Comparison of ENCODE assay signal across 16 mouse cellular contexts in genomic region chr5:3386731-3387087, GRCm38 (mm10). TPM values are rescaled to one million over a fixed set of nuclear protein-coding genes. Genes with fewer than 3 reads are reported as not detected.
DNase-seq lines count a peak whose midpoint lies in the region; ATAC-seq and TF ChIP-seq lines count a peak whose summit lies in the region.
"Had no signal": no experiment of that assay in that cellular context is flagged by ENCODE, and none has a peak within 500 bp of the region (broad histone marks: within the 10 kb centered on the region; RNA-seq: fewer than 3 reads in every experiment).

No protein-coding gene starts in this region.

- peak overlapping the region; percentile 58 for H3K27ac ChIP-seq in heart, embryonic 16.5 days (ENCODE audit: low read length)
- H3K27ac ChIP-seq in lung, embryonic 15.5 days = no peak overlapping the region
- H3K27ac ChIP-seq in ES-E14 (ENCODE audit: insufficient read depth, low read depth, low read length, poor library complexity, severe bottlenecking) = peak overlapping the region; percentile 51; the same call in 1 of the 2 replicates
- H3K27ac ChIP-seq in brown adipose tissue, adult 24 weeks (replicated peaks; ENCODE audit: low read depth, low read length) = 0 out of 2 replicates have a peak overlapping the region, but pooled peaks have one; percentile 18
- H3K27ac ChIP-seq: embryonic facial prominence, embryonic 12.5 days; layer of hippocampus, adult 2 months; limb, embryonic 10.5 days; liver, embryonic 13.5 days had no signal

- intact Hi-C loops in heart, postnatal 14 days (cut with DNase I) = no loop called here

- 40% methylated on average over 4 of the region's 4 CpGs for WGBS in heart, embryonic 16.5 days
- 36% methylated on average over 4 of the region's 4 CpGs for whole genome bisulfite sequencing in lung, embryonic 15.5 days
- 32% methylated on average over 4 of the region's 4 CpGs for WGBS in lung, adult 2 months

- DNase-seq in heart, postnatal 14 days = no peak
- no peak for DNase-seq in lung, adult 2 months
- peak; percentile 80 for DNase-seq in ES-E14 (ENCODE audit: low read depth, low spot score)
- no peak for DNase-seq in yolk sac, embryonic 10.5 days (ENCODE audit: low spot score)
- DNase-seq: adrenal gland, postnatal 14 days; cerebellum, adult 8-10 months; kidney, postnatal 10 days; liver, embryonic 13.5 days; thymus, postnatal 4 days had no signal

- no peaks in the 10 kb centered on the region for H3K9me3 ChIP-seq in heart, embryonic 16.5 days (replicated peaks; ENCODE audit: control insufficient read depth, low read length)
- H3K9me3 ChIP-seq in lung, embryonic 15.5 days = no peaks in the 10 kb centered on the region
- no peaks in the 10 kb centered on the region for H3K9me3 ChIP-seq in ES-E14 (ENCODE audit: control insufficient read depth, insufficient read depth, low read depth, low read length)
- H3K9me3 ChIP-seq: embryonic facial prominence, embryonic 12.5 days; limb, embryonic 10.5 days; liver, embryonic 13.5 days had no signal

- TF ChIP-seq CTCF in lung, adult 2 months (IDR thresholded peaks at IDR 0.05; ENCODE audit: insufficient read depth, low read length) = no peak

- peak overlapping the region; percentile 39 for H3K4me2 ChIP-seq in heart, embryonic 16.5 days (ENCODE audit: low read depth, low read length)
- peak overlapping the region; percentile 13; the same call in 1 of the 2 replicates for H3K4me2 ChIP-seq in lung, embryonic 15.5 days
- H3K4me2 ChIP-seq: embryonic facial prominence, embryonic 12.5 days; liver, embryonic 13.5 days had no signal

- no peak overlapping the region for H3K9ac ChIP-seq in heart, embryonic 16.5 days (ENCODE audit: low read length)
- H3K9ac ChIP-seq in lung, embryonic 15.5 days = no peak overlapping the region
- no peak overlapping the region for H3K9ac ChIP-seq in ES-E14 (ENCODE audit: insufficient read depth, low read depth, low read length, poor library complexity, severe bottlenecking)
- H3K9ac ChIP-seq: embryonic facial prominence, embryonic 12.5 days; forebrain, postnatal 0 days; liver, embryonic 13.5 days had no signal

- peaks cover 5% of the 10 kb centered on the region; the same call in 1 of the 2 replicates for H3K36me3 ChIP-seq in heart, embryonic 16.5 days (ENCODE audit: control insufficient read depth, insufficient read depth)
- no peaks in the 10 kb centered on the region; the same call in 1 of the 2 replicates for H3K36me3 ChIP-seq in lung, embryonic 15.5 days
- H3K36me3 ChIP-seq in ES-E14 (ENCODE audit: control insufficient read depth, insufficient read depth, low read length, poor library complexity, severe bottlenecking) = peaks cover 2% of the 10 kb centered on the region; the same call in 1 of the 2 replicates
- H3K36me3 ChIP-seq: embryonic facial prominence, embryonic 12.5 days had no signal

- TF ChIP-seq POLR2A in lung, adult 2 months (IDR thresholded peaks at IDR 0.05; ENCODE audit: borderline replicate concordance, extremely low read depth, low read depth, low read length) = no peak

- peaks cover 30% of the 10 kb centered on the region for H3K4me1 ChIP-seq in heart, embryonic 16.5 days (ENCODE audit: control insufficient read depth, insufficient read depth, low read length)
- peaks cover 19% of the 10 kb centered on the region for H3K4me1 ChIP-seq in lung, embryonic 15.5 days
- peaks cover 22% of the 10 kb centered on the region for H3K4me1 ChIP-seq in lung, adult 2 months (ENCODE audit: control insufficient read depth, insufficient read depth, low read length)
- peaks cover 2 to 16% of the 10 kb centered on the region in 2 experiments; a peak in 2 of 4 replicates for H3K4me1 ChIP-seq in ES-E14 (ENCODE audit: control insufficient read depth in 2 of 2, insufficient read depth in 2 of 2, low read length in 2 of 2, poor library complexity in 1 of 2)
- H3K4me1 ChIP-seq in brown adipose tissue, adult 24 weeks (ENCODE audit: control insufficient read depth, insufficient read depth, insufficient read length, low read length) = peaks cover 15% of the 10 kb centered on the region

- H3K4me3 ChIP-seq in heart, embryonic 16.5 days (ENCODE audit: low read length) = no peak overlapping the region
- no peak overlapping the region for H3K4me3 ChIP-seq in lung, embryonic 15.5 days
- H3K4me3 ChIP-seq in lung, adult 2 months (replicated peaks; ENCODE audit: extremely low read depth, low read depth, low read length) = no peak overlapping the region
- H3K4me3 ChIP-seq in ES-E14 (ENCODE audit: insufficient read depth in 1 of 2, low read depth in 1 of 2, low read length in 2 of 2, poor library complexity in 1 of 2, severe bottlenecking in 1 of 2) = peak overlapping the region in 1 of 2 experiments; percentile 33; a peak in 1 of 4 replicates
- no peak overlapping the region for H3K4me3 ChIP-seq in brown adipose tissue, adult 24 weeks (ENCODE audit: insufficient read depth, low read depth, low read length)
- H3K4me3 ChIP-seq: embryonic facial prominence, embryonic 12.5 days; layer of hippocampus, adult 2 months; limb, embryonic 10.5 days; liver, embryonic 13.5 days had no signal

- H3K27me3 ChIP-seq in heart, embryonic 16.5 days (ENCODE audit: control insufficient read depth, insufficient read depth, low read length) = no peaks in the 10 kb centered on the region
- no peaks in the 10 kb centered on the region for H3K27me3 ChIP-seq in lung, embryonic 15.5 days
- H3K27me3 ChIP-seq: embryonic facial prominence, embryonic 12.5 days; liver, embryonic 13.5 days had no signal

- in situ Hi-C loops in ES-E14 (cut with MboI; ENCODE audit: low sequenced_read_pairs in 2 of 2, unreplicated experiment in 2 of 2) = no loop called here

- ATAC-seq in heart, embryonic 16.5 days (replicated peaks; ENCODE audit: extremely low read depth, insufficient read depth, low FRiP score) = no peak
- 0 out of 2 replicates have a peak, but pooled peaks have one; percentile 35 for ATAC-seq in lung, embryonic 15.5 days (ENCODE audit: borderline replicate concordance, extremely low read depth, low FRiP score, low TSS enrichment)

TF ChIP-seq in ES-E14, 5 proteins besides CTCF, POLR2A, EP300 and RAD21:
- TF ChIP-seq HCFC1 (IDR thresholded peaks at IDR 0.05; ENCODE audit: borderline replicate concordance, insufficient read depth, low read length) (no peak), MAFK (IDR thresholded peaks at IDR 0.05; ENCODE audit: insufficient read depth, low read depth, low read length) (0 out of 2 replicates have a peak, but pooled peaks have one; percentile 7), CHD2 (IDR thresholded peaks at IDR 0.05; ENCODE audit: low read depth, low read length) (no peak), ZNF384 (IDR thresholded peaks at IDR 0.05; ENCODE audit: low read depth, low read length) (no peak)

RNA-seq across cellular contexts. Expression of gene Cdk6, which starts 45.4 kb away (rescaled TPM):
- 37.7 and 39.3 TPM in 2 replicates for polyA plus RNA-seq in heart, embryonic 16.5 days (2015; fragmentation: Nextera tagmentation; extraction: Ambion mirVana)
- 10 to 100 TPM; 22.9 to 26.1 TPM for total RNA-seq in heart, postnatal 14 days (2021)
- 47.0 and 59.1 TPM in 2 replicates for polyA plus RNA-seq in lung, embryonic 15.5 days (2015; fragmentation: Nextera tagmentation; extraction: Ambion mirVana)
- polyA plus RNA-seq in lung, adult 2 months (2012; rRNA removed) = 13.4 and 15.7 TPM in 2 replicates
- total RNA-seq in ES-E14 (2012; rRNA removed) = 34.1 and 47.9 TPM in 2 replicates
- 3.8 and 4.7 TPM in 2 replicates for polyA plus RNA-seq in brown adipose tissue, adult 24 weeks (2012; ENCODE audit: insufficient read depth, insufficient read length, missing spikeins)
